Mouse (Mus musculus) neutrophil, adult 5-6 weeks (primary cell): Measurements from ENCODE around the gene Krtcap3. TPM values are rescaled to one million over a fixed set of nuclear protein-coding genes. Genes with fewer than 3 reads are reported as not detected.
"Not testable (repeated sequence)": the region's sequence is repeated elsewhere in the genome, so short reads cannot be mapped to it uniquely, and the experiment has no call there.

ENCODE experiments used
- ATAC-seq: fragments of 151-379, 151-347 bp; 2 replicates; pipeline ENCODE4 v1.8.0; 2017; ENCODE audit warnings: mild to moderate bottlenecking, moderate TSS enrichment; ENCODE audit not compliant: insufficient number of reproducible peaks, poor library complexity, low FRiP score, severe bottlenecking; ENCODE audit errors: extremely low read depth
- total RNA-seq: library from RNA; stranded (forward); fragments of 200-1000 nt; gene quantifications from 2 replicates; pipeline ENCODE4 v1.2.3, GENCODE M21; 2017

Krtcap3 gene
- total RNA-seq, result 17.8 and 18.7 TPM in 2 replicates

GRCm38 (mm10) chr5:31251541-31252101 is at the start of gene Krtcap3:
TSS of gene Krtcap3 (plus strand) at chr5:31251691.
- no peak for ATAC-seq

- peak; percentile 97 for ATAC-seq
These were observed 49.5 kb upstream of the Krtcap3 start, which contains the start of gene Zfp513 for GRCm38 (mm10) chr5:31201742-31202590. TSS of gene Zfp513 (minus strand) at chr5:31202303.

DNA sequence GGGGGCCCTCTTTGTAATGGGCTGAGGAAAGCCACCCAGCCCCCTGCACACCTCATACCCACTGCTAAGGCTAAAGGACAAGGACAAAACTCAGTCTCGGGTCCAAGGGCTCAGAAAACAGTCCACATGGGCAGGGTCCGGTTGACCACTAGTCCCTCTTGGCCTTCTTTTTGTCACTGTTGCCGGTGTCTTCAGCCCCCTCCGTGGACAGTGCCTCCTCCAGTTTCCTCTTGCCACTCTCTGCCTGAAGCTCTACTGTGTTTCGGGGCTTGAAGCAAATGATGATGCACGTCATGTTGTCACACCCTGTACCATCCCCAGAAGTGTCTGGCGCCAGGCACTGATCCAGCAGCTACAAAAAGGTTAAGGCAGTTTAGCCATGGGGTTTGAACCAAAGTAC is 48.6 kb upstream of the Krtcap3 start:
- no peak for ATAC-seq

GRCm38 (mm10) chr5:31203866-31204265 is 47.6 kb upstream of the Krtcap3 start:
- ATAC-seq, result no peak

DNA sequence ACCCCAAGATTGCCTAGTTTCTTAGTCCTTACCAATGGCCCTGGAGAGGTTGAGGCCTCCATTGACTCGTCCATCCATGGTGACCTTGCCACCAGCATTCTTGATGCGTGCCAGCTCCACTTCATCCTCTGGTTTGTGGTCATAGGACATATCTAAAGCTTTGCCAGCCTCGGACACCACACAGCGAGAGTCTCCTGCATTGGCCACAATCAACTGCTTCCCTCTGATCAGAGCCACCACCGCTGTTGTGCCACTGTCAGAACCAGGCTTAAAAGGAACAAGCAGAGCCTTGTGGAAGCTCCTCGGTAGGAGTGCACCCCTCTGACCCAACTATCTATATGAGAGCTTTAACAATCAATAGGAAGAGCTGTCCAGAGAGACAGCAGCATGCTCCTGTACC is 47.1 kb upstream of the Krtcap3 start:
- ATAC-seq, result no peak

GRCm38 (mm10) chr5:31216554-31216953 is 34.9 kb upstream of the Krtcap3 start:
- ATAC-seq, result not testable (repeated sequence)

DNA sequence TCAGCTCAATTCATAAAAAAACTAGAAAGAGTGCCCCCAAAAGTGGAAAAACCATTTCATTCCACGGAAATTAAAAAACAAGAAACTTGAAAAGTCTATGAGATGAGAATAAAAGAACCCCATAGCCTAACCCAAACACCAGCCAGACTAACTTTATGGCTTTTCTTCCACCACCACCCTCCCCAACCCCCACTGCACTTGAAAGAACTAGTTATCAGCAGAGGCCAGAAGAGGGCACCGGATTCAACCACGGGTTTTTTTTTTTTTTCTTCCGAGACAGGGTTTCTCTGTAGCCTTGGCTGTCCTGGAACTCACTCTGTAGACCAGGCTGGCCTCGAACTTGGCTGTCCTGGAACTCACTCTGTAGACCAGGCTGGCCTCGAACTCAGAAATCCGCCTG is 33.2 kb upstream of the Krtcap3 start:
- no peak for ATAC-seq

DNA sequence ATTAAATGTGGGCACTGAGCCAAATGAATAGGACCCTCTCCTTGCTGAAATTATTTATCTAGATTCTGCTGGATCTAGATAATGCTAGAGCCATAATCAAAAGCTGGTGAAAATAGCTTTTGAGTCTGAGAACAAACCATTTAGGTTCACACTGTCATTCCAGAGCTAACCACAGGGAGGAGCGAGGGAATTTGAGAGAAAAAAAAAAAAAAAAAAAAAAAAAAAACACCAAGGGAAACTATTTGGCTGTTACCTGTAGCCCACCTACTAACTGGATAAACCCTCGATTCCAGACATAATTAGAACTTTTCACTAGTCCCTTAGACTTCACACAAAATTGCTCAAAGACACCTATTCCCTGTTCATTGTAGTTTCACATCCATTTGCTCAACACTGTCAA is 32.4 kb upstream of the Krtcap3 start:
- ATAC-seq, result no peak

GRCm38 (mm10) chr5:31219474-31219873 is 32.0 kb upstream of the Krtcap3 start:
- no peak for ATAC-seq

DNA sequence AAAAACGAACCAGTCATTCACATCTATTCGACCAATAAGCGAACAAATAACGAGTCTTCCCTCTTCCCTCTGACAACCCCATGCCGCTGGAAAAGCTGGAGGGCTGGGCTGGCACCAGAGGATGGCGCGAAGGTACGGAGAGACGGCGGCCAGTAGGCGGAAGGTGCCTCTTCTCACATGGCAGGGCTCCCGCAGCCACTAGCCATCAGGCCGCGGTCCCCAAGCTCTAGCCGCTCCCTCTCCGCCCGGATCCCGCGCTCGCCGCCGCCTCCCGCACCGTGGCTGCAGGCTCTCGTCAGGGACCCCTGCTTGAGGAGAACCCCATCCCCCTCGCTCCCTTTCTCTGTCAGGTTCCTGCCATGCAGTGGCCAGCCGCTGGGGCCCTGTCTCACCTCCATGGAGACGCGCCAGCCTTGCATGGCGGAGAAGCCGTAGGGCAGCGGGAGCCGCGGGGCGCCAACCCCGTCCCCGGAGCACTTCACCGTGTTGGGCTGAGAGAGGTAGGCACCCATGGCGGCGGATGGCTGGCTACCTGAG is 31.5 kb upstream of the Krtcap3 start:
- ATAC-seq, result peak; percentile 19; the same call in 1 of the 2 replicates

DNA sequence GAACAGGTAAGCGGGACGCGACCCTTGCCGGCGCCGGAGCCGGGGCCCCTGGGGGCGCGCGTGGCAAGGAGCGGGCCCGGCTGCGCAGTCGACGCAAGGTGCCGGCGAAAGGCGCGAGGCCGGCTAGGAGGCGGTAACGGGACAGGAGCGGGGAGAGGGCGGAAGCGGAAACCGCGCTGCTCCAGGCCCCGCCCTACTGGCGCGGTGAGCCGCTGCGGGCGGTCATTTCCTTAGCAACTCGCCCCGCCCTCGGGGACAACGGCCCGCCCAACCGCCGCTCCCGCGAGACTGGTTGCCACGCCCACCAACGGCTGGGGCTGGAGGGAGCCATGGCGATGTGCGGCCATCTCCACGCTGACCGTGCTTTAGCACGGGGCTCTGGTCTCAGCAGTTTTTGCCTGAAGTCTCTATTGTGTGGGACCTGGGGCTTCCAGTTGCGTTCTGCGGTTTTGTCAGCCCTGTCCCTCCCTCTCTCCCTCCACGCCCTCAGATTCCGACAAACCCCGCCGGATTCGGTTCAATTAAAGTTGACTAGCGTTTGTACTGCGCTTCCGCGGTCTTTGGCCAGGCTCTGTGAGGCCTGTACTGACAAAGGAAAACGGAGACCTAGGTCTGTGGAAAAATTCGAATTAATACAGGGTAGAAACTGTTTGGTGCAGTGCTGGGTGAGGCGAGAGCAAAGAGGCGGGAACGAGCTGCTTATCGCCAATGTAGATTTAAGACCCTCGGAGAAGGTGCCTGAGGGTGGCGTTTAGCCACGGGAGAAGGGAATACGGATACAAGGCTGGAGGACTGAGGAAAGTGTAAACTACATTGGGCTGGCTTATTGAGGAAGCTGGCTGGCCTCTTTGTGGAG is 30.8 kb upstream of the Krtcap3 start, which contains the start of gene Ppm1g:
Ppm1g (minus strand) TSS at position 240 of the 856 bp plus-strand sequence.
- peak; percentile 94 for ATAC-seq

DNA sequence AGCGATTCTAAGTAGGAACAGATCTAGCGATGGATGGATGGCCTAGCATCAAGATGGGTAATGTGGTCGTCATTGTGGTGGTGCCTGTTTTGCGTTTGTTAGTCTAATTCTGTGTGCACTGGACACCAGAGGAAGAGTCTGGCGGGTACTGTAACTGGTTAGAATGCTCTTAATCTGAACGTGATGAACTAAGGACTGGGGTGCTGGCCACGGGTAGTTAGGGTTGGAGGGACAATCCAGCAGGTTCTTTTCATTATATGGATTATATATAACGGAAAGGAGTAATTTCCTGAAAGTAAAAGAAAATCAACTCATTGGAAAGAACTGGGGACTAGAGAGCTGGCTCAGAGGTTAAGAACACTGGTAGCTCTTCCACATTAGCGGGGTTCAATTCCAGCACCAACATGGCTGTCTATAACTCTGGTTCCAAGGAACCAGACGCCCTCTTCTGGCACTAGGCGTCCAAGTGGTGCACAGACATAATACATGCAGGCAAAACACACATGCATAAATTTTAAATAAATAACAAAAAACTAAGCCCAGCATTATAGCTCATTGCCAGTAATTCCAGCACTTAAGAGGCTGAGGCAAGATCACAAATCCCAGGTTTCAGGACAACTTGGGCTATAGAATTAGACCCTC is 30.1 kb upstream of the Krtcap3 start:
- ATAC-seq, result no peak

GRCm38 (mm10) chr5:31222696-31223095 is 28.8 kb upstream of the Krtcap3 start:
- no peak for ATAC-seq

DNA sequence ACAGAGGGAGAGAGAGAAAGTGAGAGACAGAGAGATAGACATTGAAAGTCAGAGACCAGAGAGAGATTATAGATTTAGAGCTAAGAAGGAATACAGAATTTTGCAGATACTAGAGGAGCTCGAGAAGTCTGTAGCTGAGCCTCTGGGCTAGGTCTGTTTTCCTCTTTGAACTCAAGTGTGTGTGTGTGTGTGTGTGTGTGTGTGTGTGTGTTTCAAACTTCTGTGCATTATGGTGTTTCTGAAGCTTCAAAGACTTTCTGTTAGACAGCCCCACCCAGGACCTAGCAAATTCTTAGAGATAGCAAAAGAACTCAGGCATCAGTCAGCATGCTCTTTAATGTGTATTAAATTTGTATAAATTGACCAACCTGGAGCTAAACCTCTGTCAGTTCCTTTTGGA is 24.9 kb upstream of the Krtcap3 start:
- ATAC-seq, result no peak

DNA sequence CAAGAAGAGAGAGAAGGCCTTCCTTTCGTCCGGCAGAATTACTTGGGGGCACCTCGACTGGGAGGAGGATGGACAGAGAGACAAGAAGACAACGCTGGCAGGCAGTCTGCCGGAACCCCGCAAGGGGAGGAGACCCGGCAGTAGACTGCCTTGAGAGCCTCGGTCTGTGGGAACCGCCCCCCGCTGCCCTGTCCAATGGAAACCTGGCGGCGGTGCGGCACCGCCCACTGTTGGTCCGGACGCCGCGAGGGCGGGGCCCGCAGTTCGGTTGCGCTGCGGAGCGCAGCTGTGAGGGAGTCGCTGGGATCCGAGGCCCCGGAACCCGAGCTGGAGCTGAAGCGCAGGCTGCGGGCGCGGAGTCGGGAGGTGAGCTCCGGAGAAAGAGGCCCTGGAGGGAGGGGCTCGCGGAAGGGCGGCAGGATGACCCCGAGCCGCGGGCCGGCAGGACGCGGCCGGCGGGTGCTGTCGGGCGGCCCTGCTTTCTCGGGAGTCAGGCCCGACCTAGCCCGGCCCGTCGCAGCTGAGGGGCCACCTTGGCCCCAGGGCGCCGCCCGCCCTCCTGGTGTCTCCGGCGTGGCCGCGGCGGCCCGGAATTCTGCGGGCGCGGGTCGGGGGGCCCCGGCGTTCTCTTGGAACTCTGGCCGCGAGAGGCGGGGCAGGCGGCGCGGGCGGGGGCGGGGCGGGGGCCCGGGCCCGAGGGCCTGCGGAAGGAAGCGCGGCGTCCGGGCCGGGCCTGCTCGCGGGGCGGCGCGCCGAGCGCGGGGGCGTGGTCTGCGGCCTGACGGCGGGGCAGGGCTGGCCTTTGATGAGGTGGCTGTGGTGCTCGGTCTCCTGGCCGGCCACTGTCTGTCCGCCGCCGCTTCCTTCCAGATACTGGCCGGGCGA is 10.6 kb upstream of the Krtcap3 start, which contains the start of the genes Nrbp1 and Gm9970:
Nrbp1 (plus strand) TSS at position 228 of the 885 bp plus-strand sequence.
Gm9970 (minus strand) TSS at position 596 of the 885 bp plus-strand sequence.
- ATAC-seq, result peak; percentile 97

DNA sequence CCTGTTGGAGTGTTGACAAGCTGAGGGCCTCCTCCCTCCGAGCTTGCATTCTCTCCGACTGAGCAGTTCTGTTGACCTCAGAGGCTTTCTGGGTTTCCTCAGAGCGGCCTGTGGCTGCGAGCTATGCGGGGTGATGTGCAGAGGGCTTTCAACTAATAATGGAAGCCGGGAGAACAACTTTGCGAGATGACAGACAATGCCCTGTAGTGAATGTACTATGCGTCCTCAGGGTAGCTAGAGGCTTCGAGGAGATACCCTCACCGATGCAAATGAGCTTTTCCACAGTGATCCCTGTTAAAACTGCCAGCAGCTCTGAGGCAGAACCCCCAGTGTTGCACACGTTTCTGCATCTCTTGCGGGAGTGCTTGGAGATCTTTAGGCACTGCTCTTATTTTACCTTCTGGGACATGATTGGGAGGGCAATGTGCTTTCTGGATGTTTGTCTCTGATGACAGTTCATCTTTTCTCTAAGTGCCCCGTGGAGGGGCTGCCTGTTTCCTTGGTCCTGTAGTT is 9.9 kb upstream of the Krtcap3 start:
- ATAC-seq, result no peak

GRCm38 (mm10) chr5:31242191-31242590 is 9.3 kb upstream of the Krtcap3 start:
- no peak for ATAC-seq
